Mouse (Mus musculus): ENCODE data around the gene Dock4. TPM values are rescaled to one million over a fixed set of nuclear protein-coding genes. Genes with fewer than 3 reads are reported as not detected.

Dock4 gene
- polyA plus RNA-seq, 1 experiment from 2014 or later = 2.9 TPM

GRCm38 (mm10) chr12:40538780-40539179 is 93.0 kb downstream of the Dock4 start:
- ChIA-PET POLR2A (interaction anchor here (0.7 kb wide), 1 partner anchor 219 kb away, joined by 5 read pairs; no protein-coding TSS in a partner anchor), CTCF (no interaction called here)
- ATAC-seq = no peak
- TF ChIP-seq CTCF (IDR thresholded peaks at IDR 0.05) = no peak
- no peak for DNase-seq (ENCODE audit: low read depth, low spot score)
- in situ Hi-C loops (cut with MboI; ENCODE audit: low pct_unique_long_range_greater_than_20kb) = no loop called here
- no peaks in the 10 kb centered on the region for H3K27me3 ChIP-seq

- ATAC-seq = no peak
- in situ Hi-C loops (cut with MboI; ENCODE audit: low pct_unique_long_range_greater_than_20kb) = no loop called here
- TF ChIP-seq CTCF (IDR thresholded peaks at IDR 0.05) = no peak
- H3K27me3 ChIP-seq = no peaks in the 10 kb centered on the region
- no peak for DNase-seq (ENCODE audit: low read depth, low spot score)
- POLR2A ChIA-PET = no interaction called here
- CTCF ChIA-PET = no interaction called here
These were observed 98.5 kb downstream of the Dock4 start for GRCm38 (mm10) chr12:40544273-40544672.

GRCm38 (mm10) chr12:40546827-40547226 is 101.1 kb downstream of the Dock4 start:
- ChIA-PET CTCF (no interaction called here), POLR2A (no interaction called here)
- DNase-seq (ENCODE audit: low read depth, low spot score) = no peak
- no peak for ATAC-seq
- in situ Hi-C loops (cut with MboI; ENCODE audit: low pct_unique_long_range_greater_than_20kb) = no loop called here
- no peak for TF ChIP-seq CTCF (IDR thresholded peaks at IDR 0.05)
- H3K27me3 ChIP-seq = no peaks in the 10 kb centered on the region

- TF ChIP-seq CTCF (IDR thresholded peaks at IDR 0.05) = no peak
- CTCF ChIA-PET = no interaction called here
- H3K27me3 ChIP-seq = no peaks in the 10 kb centered on the region
- DNase-seq (ENCODE audit: low read depth, low spot score) = no peak
- ATAC-seq = no peak
- in situ Hi-C loops (cut with MboI; ENCODE audit: low pct_unique_long_range_greater_than_20kb) = no loop called here
- POLR2A ChIA-PET = no interaction called here
These were observed 105.6 kb downstream of the Dock4 start for GRCm38 (mm10) chr12:40551317-40551716.

GRCm38 (mm10) chr12:40552201-40552600 is 106.4 kb downstream of the Dock4 start:
- DNase-seq (ENCODE audit: low read depth, low spot score) (no peak), ATAC-seq (no peak)
- in situ Hi-C loops (cut with MboI; ENCODE audit: low pct_unique_long_range_greater_than_20kb) = no loop called here
- CTCF ChIA-PET = interaction anchor here (1.4 kb wide), 1 partner anchor 11 kb away, joined by 4 read pairs; no protein-coding TSS in a partner anchor
- TF ChIP-seq CTCF (IDR thresholded peaks at IDR 0.05) = no peak
- H3K27me3 ChIP-seq = no peaks in the 10 kb centered on the region
- POLR2A ChIA-PET = no interaction called here

- no peak for TF ChIP-seq CTCF (IDR thresholded peaks at IDR 0.05)
- DNase-seq (ENCODE audit: low read depth, low spot score) = no peak
- in situ Hi-C loops (cut with MboI; ENCODE audit: low pct_unique_long_range_greater_than_20kb) = no loop called here
- ATAC-seq = no peak
- CTCF ChIA-PET = interaction anchor here (0.8 kb wide), 1 partner anchor 12 kb away, joined by 3 read pairs; no protein-coding TSS in a partner anchor
- no peaks in the 10 kb centered on the region for H3K27me3 ChIP-seq
- POLR2A ChIA-PET = no interaction called here
These were observed 108.2 kb downstream of the Dock4 start for GRCm38 (mm10) chr12:40553929-40554328.

- CTCF ChIA-PET = no interaction called here
- POLR2A ChIA-PET = no interaction called here
- no peak for ATAC-seq
- no peaks in the 10 kb centered on the region for H3K27me3 ChIP-seq
- no peak for DNase-seq (ENCODE audit: low read depth, low spot score)
- in situ Hi-C loops (cut with MboI; ENCODE audit: low pct_unique_long_range_greater_than_20kb) = no loop called here
- no peak for TF ChIP-seq CTCF (IDR thresholded peaks at IDR 0.05)
These were observed 109.3 kb downstream of the Dock4 start for GRCm38 (mm10) chr12:40554941-40555511.

- CTCF ChIA-PET = no interaction called here
- no peak for ATAC-seq
- TF ChIP-seq CTCF (IDR thresholded peaks at IDR 0.05) = no peak
- POLR2A ChIA-PET = no interaction called here
- no peak for DNase-seq (ENCODE audit: low read depth, low spot score)
- no peaks in the 10 kb centered on the region for H3K27me3 ChIP-seq
- in situ Hi-C loops (cut with MboI; ENCODE audit: low pct_unique_long_range_greater_than_20kb) = no loop called here
These were observed 112.8 kb downstream of the Dock4 start for GRCm38 (mm10) chr12:40558600-40558999.

- no peaks in the 10 kb centered on the region for H3K27me3 ChIP-seq
- TF ChIP-seq CTCF (IDR thresholded peaks at IDR 0.05) = no peak
- ChIA-PET POLR2A (no interaction called here), CTCF (interaction anchor here (0.6 kb wide), 1 partner anchor 26 kb away, joined by 3 read pairs; no protein-coding TSS in a partner anchor)
- no peak for ATAC-seq
- in situ Hi-C loops (cut with MboI; ENCODE audit: low pct_unique_long_range_greater_than_20kb) = no loop called here
- DNase-seq (ENCODE audit: low read depth, low spot score) = no peak
These were observed 113.4 kb downstream of the Dock4 start for GRCm38 (mm10) chr12:40559103-40559502.

GRCm38 (mm10) chr12:40563703-40564102 is 118.0 kb downstream of the Dock4 start:
- ChIA-PET POLR2A (no interaction called here), CTCF (interaction anchor here (1.0 kb wide), 1 partner anchor 11 kb away, joined by 4 read pairs; no protein-coding TSS in a partner anchor)
- no peak for DNase-seq (ENCODE audit: low read depth, low spot score)
- H3K27me3 ChIP-seq = no peaks in the 10 kb centered on the region
- no peak for ATAC-seq
- in situ Hi-C loops (cut with MboI; ENCODE audit: low pct_unique_long_range_greater_than_20kb) = no loop called here
- no peak for TF ChIP-seq CTCF (IDR thresholded peaks at IDR 0.05)

GRCm38 (mm10) chr12:40564261-40564660 is 118.5 kb downstream of the Dock4 start:
- ChIA-PET POLR2A (no interaction called here), CTCF (no interaction called here)
- in situ Hi-C loops (cut with MboI; ENCODE audit: low pct_unique_long_range_greater_than_20kb) = no loop called here
- no peak for TF ChIP-seq CTCF (IDR thresholded peaks at IDR 0.05)
- ATAC-seq (no peak), DNase-seq (ENCODE audit: low read depth, low spot score) (no peak)
- no peaks in the 10 kb centered on the region for H3K27me3 ChIP-seq

GRCm38 (mm10) chr12:40568365-40568885 is 122.7 kb downstream of the Dock4 start:
- ATAC-seq (peak; percentile 4), DNase-seq (ENCODE audit: low read depth, low spot score) (no peak)
- H3K27me3 ChIP-seq = no peaks in the 10 kb centered on the region
- in situ Hi-C loops (cut with MboI; ENCODE audit: low pct_unique_long_range_greater_than_20kb) = no loop called here
- TF ChIP-seq CTCF (IDR thresholded peaks at IDR 0.05) = no peak
- CTCF ChIA-PET = no interaction called here
- POLR2A ChIA-PET = no interaction called here
